Mouse (Mus musculus): ENCODE measurements around the gene Pfas.
A peak's percentile ranks its signal among the peaks of the same experiment; 100 is the strongest.

- TF ChIP-seq CTCF (IDR thresholded peaks at IDR 0.05; ENCODE audit: insufficient read depth, low read depth, low read length): peak; percentile 72
- TF ChIP-seq POLR2A (IDR thresholded peaks at IDR 0.05; ENCODE audit: insufficient read depth, low read depth, low read length): no peak
Measured at GRCm38 (mm10) chr11:69035849-69036248, 27.6 kb upstream of the Pfas start.
